Mouse (Mus musculus) thymus, adult 18-20 months (tissue): ENCODE measurements at regions not wholly inside any gene's neighbourhood (a gene's known extent, or its start where the extent isn't known, plus 50 kb on each side); places are given as distances from the start of the nearest gene placed in this dataset.

Experiments used
- DNase-seq, 2 experiments: peaks; one replicate each; pipeline ENCODE4 v3.0.0; 2022; ENCODE audit warnings: mixed read lengths in 2 of 2

- DNase-seq = peak; percentile 25 to 31
These were observed 599.2 kb downstream of the Pard3 start for GRCm38 (mm10) chr8:127662776-127663499.

GRCm38 (mm10) chr8:127666606-127667005, 602.9 kb downstream of the Pard3 start:
- no peak for DNase-seq

- DNase-seq = no peak
These were observed 605.3 kb downstream of the Pard3 start for GRCm38 (mm10) chr8:127668991-127669390.

- no peak for DNase-seq
These were observed 610.4 kb downstream of the Pard3 start for GRCm38 (mm10) chr8:127674063-127674462.

GRCm38 (mm10) chr8:127675377-127675776, 611.7 kb downstream of the Pard3 start:
- DNase-seq = no peak

- DNase-seq = no peak
These were observed 616.5 kb downstream of the Pard3 start for GRCm38 (mm10) chr8:127680205-127680604.

- no peak for DNase-seq
These were observed 620.5 kb downstream of the Pard3 start for GRCm38 (mm10) chr8:127684213-127684612.

GRCm38 (mm10) chr8:127690792-127691191, 627.1 kb downstream of the Pard3 start:
- DNase-seq = no peak

GRCm38 (mm10) chr8:127698404-127698803, 634.7 kb downstream of the Pard3 start:
- no peak for DNase-seq

GRCm38 (mm10) chr8:127704406-127704805, 640.7 kb downstream of the Pard3 start:
- DNase-seq = no peak

GRCm38 (mm10) chr8:127706051-127706835, 642.5 kb downstream of the Pard3 start:
- DNase-seq = no peak

GRCm38 (mm10) chr8:127709439-127709838, 645.7 kb downstream of the Pard3 start:
- no peak for DNase-seq

- DNase-seq = no peak
These were observed 643.3 kb upstream of the Nrp1 start for GRCm38 (mm10) chr8:127715097-127715496.

GRCm38 (mm10) chr8:127717969-127718368, 640.4 kb upstream of the Nrp1 start:
- DNase-seq = no peak

- no peak for DNase-seq
These were observed 638.5 kb upstream of the Nrp1 start for GRCm38 (mm10) chr8:127719881-127720280.

GRCm38 (mm10) chr8:127720593-127721290, 637.7 kb upstream of the Nrp1 start:
- no peak for DNase-seq

GRCm38 (mm10) chr8:127721624-127722023, 636.8 kb upstream of the Nrp1 start:
- no peak for DNase-seq

- no peak for DNase-seq
These were observed 624.3 kb upstream of the Nrp1 start for GRCm38 (mm10) chr8:127734059-127734458.

- DNase-seq = no peak
These were observed 616.2 kb upstream of the Nrp1 start for GRCm38 (mm10) chr8:127742236-127742635.

GRCm38 (mm10) chr8:127745221-127745620, 613.2 kb upstream of the Nrp1 start:
- no peak for DNase-seq

- no peak for DNase-seq
These were observed 611.9 kb upstream of the Nrp1 start for GRCm38 (mm10) chr8:127746456-127746855.

- no peak for DNase-seq
These were observed 605.5 kb upstream of the Nrp1 start for GRCm38 (mm10) chr8:127752871-127753270.

- no peak for DNase-seq
These were observed 604.4 kb upstream of the Nrp1 start for GRCm38 (mm10) chr8:127753793-127754565.
